Mouse (Mus musculus) midbrain, embryonic 10.5 days (tissue): ENCODE measurements around the gene Dock2. TPM values are rescaled to one million over a fixed set of nuclear protein-coding genes. Genes with fewer than 3 reads are reported as not detected.
A peak's percentile ranks its signal among the peaks of the same experiment; 100 is the strongest.

Source experiments
- DNase-seq: peaks from one replicate; pipeline ENCODE4 v3.0.0-alpha.2; 2017; ENCODE audit warnings: low spot score
- H3K27ac ChIP-seq: fragments of 300-500 bp; sonication (generic); replicated peaks from 2 replicates; pipeline ENCODE4 v1.5.1; 2016; ENCODE audit warnings: mild to moderate bottlenecking
- H3K27me3 ChIP-seq: fragments of 300-500 bp; sonication (generic); 2 replicates; pipeline ENCODE4 v1.6.1; 2016; ENCODE audit warnings: low read depth, mild to moderate bottlenecking; ENCODE audit not compliant: poor library complexity, severe bottlenecking
- H3K36me3 ChIP-seq: fragments of 300-500 bp; sonication (generic); 2 replicates; pipeline ENCODE4 v1.6.1; 2016; ENCODE audit warnings: mild to moderate bottlenecking, moderate library complexity
- H3K4me1 ChIP-seq: fragments of 300-500 bp; sonication (generic); 2 replicates; pipeline ENCODE4 v1.6.1; 2016
- H3K4me3 ChIP-seq: fragments of 300-500 bp; sonication (generic); 2 replicates; pipeline ENCODE4 v1.5.1; 2016; ENCODE audit warnings: mild to moderate bottlenecking, moderate library complexity
- H3K9me3 ChIP-seq: fragments of 300-500 bp; sonication (generic); replicated peaks from 2 replicates; pipeline ENCODE4 v1.6.1; 2016; ENCODE audit warnings: mild to moderate bottlenecking
- WGBS: fragments of 180-500 bp; shearing (Covaris S2); methylation state at CpG from one replicate; pipeline ENCODE4 v1.1.7; 2016; 5-methylcytosine and 5-hydroxymethylcytosine counted together
- polyA plus RNA-seq: library from polyadenylated mRNA; unstranded; fragments of >200 nt; fragmentation: Nextera tagmentation; extraction: Ambion mirVana; gene quantifications from 2 replicates; pipeline ENCODE4 v1.2.1, GENCODE M21; 2016

Gene Dock2
- polyA plus RNA-seq, 1 experiment from 2014 or later: 0.69 TPM

DNA sequence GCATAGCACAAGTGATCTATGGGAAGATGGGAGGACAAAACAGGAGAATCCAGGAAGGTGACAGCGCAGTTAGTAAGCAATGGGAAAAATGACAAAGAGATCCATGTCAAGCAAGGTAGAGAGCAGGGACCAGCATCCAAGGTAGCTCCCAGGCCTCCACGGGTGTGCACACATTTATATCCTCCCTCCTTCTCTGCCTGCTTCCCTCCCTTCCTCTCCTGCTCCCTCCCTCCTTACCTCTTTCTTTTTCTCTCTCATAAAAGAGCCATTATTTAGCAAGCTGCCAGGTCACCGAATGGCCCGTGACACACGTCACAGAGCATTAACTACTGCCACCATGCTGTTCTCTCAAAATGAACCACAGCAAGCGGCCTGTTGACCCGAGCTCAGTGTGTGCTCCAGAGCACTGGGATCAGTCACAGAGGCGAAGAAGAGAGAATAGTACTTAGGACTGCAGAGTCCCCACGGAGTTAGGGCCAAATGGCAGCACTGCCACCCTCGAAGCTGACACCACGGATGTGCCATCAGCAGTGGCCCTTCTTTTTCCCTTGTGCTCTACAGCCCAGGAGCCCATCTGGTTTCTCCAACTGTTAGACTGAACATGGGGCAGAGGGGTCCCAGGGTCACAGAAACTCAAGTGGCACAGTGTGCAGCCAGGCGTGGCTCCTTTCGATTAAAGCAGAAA is 499.4 kb downstream of the Dock2 start:
- no peak overlapping the region for H3K4me3 ChIP-seq
- DNase-seq: peak; percentile 46
- WGBS: 16% methylated on average over 13 of the region's 13 CpGs
- peaks cover 29% of the 10 kb centered on the region for H3K4me1 ChIP-seq
- H3K27ac ChIP-seq: no peak overlapping the region
- no peaks in the 10 kb centered on the region for H3K9me3 ChIP-seq
- no peaks in the 10 kb centered on the region for H3K36me3 ChIP-seq
- peaks cover 100% of the 10 kb centered on the region for H3K27me3 ChIP-seq

DNA sequence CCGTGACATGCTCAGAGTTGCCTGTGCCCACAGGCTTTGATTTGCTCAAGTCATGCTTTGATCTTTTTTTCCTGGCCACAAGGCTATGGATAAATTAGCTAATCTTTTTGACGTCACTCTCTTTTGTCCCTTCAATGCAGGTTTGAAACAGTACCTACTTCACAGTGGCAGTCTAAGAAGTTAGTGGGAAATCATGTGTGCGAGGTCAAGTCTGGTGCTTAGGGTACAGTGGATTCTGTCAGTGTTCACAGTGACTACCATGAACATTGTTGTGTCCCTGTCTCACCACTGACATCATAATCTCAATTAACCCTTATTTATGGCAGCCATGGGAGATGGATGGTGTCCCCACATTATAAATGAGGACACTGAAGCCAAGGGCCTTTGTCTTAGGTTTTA is 506.6 kb downstream of the Dock2 start:
- H3K36me3 ChIP-seq: no peaks in the 10 kb centered on the region
- 53% methylated on average over 3 of the region's 3 CpGs for WGBS
- peaks cover 93% of the 10 kb centered on the region for H3K27me3 ChIP-seq
- peaks cover 14% of the 10 kb centered on the region for H3K4me1 ChIP-seq
- no peak for DNase-seq
- H3K27ac ChIP-seq: no peak overlapping the region
- H3K9me3 ChIP-seq: no peaks in the 10 kb centered on the region
- no peak overlapping the region for H3K4me3 ChIP-seq

GRCm38 (mm10) chr11:34276363-34277046 is 507.2 kb downstream of the Dock2 start:
- 47% methylated on average over 14 of the region's 14 CpGs for WGBS
- H3K27ac ChIP-seq: no peak overlapping the region
- no peaks in the 10 kb centered on the region for H3K36me3 ChIP-seq
- peaks cover 20% of the 10 kb centered on the region for H3K4me1 ChIP-seq
- H3K27me3 ChIP-seq: peaks cover 92% of the 10 kb centered on the region
- no peaks in the 10 kb centered on the region for H3K9me3 ChIP-seq
- peak; percentile 23 for DNase-seq
- no peak overlapping the region for H3K4me3 ChIP-seq

GRCm38 (mm10) chr11:34275941-34276340 is 507.8 kb downstream of the Dock2 start:
- peaks cover 22% of the 10 kb centered on the region for H3K4me1 ChIP-seq
- DNase-seq: peak; percentile 27
- no peaks in the 10 kb centered on the region for H3K36me3 ChIP-seq
- H3K27ac ChIP-seq: no peak overlapping the region
- H3K9me3 ChIP-seq: no peaks in the 10 kb centered on the region
- peaks cover 90% of the 10 kb centered on the region for H3K27me3 ChIP-seq
- no peak overlapping the region for H3K4me3 ChIP-seq
- 45% methylated on average over 2 of the region's 2 CpGs for WGBS

DNA sequence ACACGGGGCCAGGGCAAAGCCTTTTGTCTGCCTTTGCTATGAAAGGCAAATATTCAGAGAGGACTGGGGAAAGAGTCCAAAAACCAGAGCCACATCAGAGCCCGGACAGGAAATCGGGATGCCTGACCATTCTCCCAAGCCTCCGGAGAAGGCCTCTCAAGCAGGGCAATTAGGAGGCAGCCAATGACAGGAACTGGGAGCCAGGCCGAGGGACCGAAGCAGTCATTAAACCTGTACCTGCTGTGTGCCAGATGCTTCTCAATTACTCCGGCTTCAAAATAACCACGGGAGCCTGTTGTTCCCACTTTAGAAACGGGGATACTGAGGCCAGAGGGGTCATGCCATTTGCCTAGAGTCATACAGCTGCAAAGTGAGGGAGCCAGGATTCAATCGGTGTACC is 511.7 kb downstream of the Dock2 start:
- H3K36me3 ChIP-seq: no peaks in the 10 kb centered on the region
- 0 out of 2 replicates have a peak overlapping the region, but pooled peaks have one; percentile 2 for H3K27ac ChIP-seq
- WGBS: 69% methylated on average over 10 of the region's 10 CpGs
- H3K27me3 ChIP-seq: peaks cover 59% of the 10 kb centered on the region
- no peak for DNase-seq
- no peaks in the 10 kb centered on the region for H3K9me3 ChIP-seq
- no peak overlapping the region for H3K4me3 ChIP-seq
- peaks cover 22% of the 10 kb centered on the region for H3K4me1 ChIP-seq

DNA sequence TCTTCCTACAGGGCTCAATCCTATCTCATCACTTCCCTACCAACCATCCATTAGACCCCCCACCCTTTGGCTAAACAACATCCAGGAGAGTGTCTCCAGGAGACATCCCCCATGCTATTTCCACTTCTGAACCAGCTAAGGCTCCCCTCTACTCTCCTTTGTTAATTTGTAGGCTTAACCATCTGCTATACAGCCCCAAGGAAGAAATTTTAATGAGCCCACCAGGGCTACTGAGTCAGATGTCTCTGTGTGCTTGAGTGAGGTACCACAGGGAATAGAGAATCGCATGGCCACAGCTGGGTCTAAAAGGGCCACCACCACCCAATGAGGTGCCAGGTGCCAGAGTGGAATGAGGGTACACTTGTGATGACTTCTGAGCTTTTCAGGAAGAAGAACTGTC is 519.6 kb downstream of the Dock2 start:
- H3K4me3 ChIP-seq: no peak overlapping the region
- no peaks in the 10 kb centered on the region for H3K9me3 ChIP-seq
- DNase-seq: no peak
- H3K36me3 ChIP-seq: no peaks in the 10 kb centered on the region
- H3K27me3 ChIP-seq: no peaks in the 10 kb centered on the region; the same call in 1 of the 2 replicates
- H3K4me1 ChIP-seq: no peaks in the 10 kb centered on the region
- WGBS: 71% methylated on average over 1 of the region's 1 CpGs
- no peak overlapping the region for H3K27ac ChIP-seq

DNA sequence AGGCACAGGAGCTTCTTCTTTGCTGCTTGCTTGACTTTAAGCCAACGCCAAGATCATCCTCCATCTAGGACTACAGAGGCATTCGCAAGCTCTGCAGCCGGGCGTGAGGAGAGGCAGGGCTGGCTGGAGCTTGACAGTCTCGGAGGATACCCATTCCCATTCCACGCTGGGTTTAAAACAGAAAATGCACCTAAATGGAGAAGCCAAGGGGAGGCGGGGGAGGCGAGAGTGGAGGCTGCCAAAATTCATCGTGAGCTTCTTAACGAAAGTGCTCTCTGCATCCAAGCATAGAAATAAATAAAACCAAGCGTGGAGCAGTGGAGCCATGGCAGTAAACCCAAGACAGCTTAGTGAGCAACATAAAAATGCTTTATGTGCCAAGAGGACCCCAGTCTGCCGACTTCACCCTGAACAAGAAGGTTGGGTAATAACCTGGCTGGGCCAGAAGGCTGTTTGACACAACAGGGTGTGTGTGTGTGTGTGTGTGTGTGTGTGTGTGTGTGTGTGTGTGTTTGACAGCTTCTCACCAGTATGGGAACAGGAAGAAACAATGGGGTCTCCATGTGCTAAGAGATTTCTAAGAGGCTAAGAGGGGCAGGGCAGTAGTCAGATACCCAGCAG is 524.7 kb downstream of the Dock2 start:
- H3K4me3 ChIP-seq: no peak overlapping the region
- H3K36me3 ChIP-seq: no peaks in the 10 kb centered on the region
- H3K9me3 ChIP-seq: no peaks in the 10 kb centered on the region
- H3K27me3 ChIP-seq: no peaks in the 10 kb centered on the region; the same call in 1 of the 2 replicates
- no peaks in the 10 kb centered on the region; the same call in 1 of the 2 replicates for H3K4me1 ChIP-seq
- no peak for DNase-seq
- 93% methylated on average over 12 of the region's 12 CpGs for WGBS
- H3K27ac ChIP-seq: no peak overlapping the region

GRCm38 (mm10) chr11:34257548-34258189 is 526.0 kb downstream of the Dock2 start:
- 85% methylated on average over 11 of the region's 11 CpGs for WGBS
- H3K36me3 ChIP-seq: no peaks in the 10 kb centered on the region
- no peak for DNase-seq
- H3K27me3 ChIP-seq: no peaks in the 10 kb centered on the region; the same call in 1 of the 2 replicates
- peak overlapping the region; percentile 33; the same call in 1 of the 2 replicates for H3K27ac ChIP-seq
- no peaks in the 10 kb centered on the region; the same call in 1 of the 2 replicates for H3K4me1 ChIP-seq
- H3K4me3 ChIP-seq: no peak overlapping the region
- no peaks in the 10 kb centered on the region for H3K9me3 ChIP-seq

DNA sequence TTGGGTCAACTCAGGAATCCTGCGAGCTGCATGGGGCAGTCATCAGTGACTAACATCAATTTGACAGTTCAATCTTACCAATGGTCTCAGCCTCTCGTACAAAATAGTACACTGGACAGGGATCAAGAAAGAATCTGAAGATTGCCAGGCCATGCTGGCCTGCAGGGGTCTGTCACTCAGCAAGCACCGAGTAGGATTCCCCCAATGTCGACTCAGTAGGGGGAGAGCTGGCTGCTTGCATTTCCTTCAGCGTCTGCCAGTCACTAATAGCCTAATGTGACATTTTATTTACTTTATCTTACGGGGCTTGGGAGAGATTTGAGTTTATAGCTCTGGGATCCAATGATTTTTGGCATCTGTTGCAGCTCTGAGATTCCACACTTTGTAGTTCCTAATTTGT is 540.7 kb downstream of the Dock2 start:
- H3K4me1 ChIP-seq: no peaks in the 10 kb centered on the region
- H3K4me3 ChIP-seq: no peak overlapping the region
- 71% methylated on average over 6 of the region's 6 CpGs for WGBS
- H3K27ac ChIP-seq: no peak overlapping the region
- no peaks in the 10 kb centered on the region for H3K36me3 ChIP-seq
- H3K9me3 ChIP-seq: no peaks in the 10 kb centered on the region; the same call in 1 of the 2 replicates
- no peak for DNase-seq
- H3K27me3 ChIP-seq: 0 out of 2 replicates have a peak, but pooled peaks cover 3% of the 10 kb centered on the region

GRCm38 (mm10) chr11:34240252-34240651 is 543.4 kb downstream of the Dock2 start:
- H3K36me3 ChIP-seq: no peaks in the 10 kb centered on the region
- H3K9me3 ChIP-seq: no peaks in the 10 kb centered on the region; the same call in 1 of the 2 replicates
- H3K27ac ChIP-seq: no peak overlapping the region
- 0 out of 2 replicates have a peak, but pooled peaks cover 6% of the 10 kb centered on the region for H3K27me3 ChIP-seq
- 96% methylated on average over 1 of the region's 1 CpGs for WGBS
- DNase-seq: no peak
- H3K4me1 ChIP-seq: no peaks in the 10 kb centered on the region
- no peak overlapping the region for H3K4me3 ChIP-seq

GRCm38 (mm10) chr11:34239691-34240090 is 544.0 kb downstream of the Dock2 start:
- H3K4me1 ChIP-seq: no peaks in the 10 kb centered on the region
- H3K9me3 ChIP-seq: no peaks in the 10 kb centered on the region; the same call in 1 of the 2 replicates
- H3K4me3 ChIP-seq: no peak overlapping the region
- 0 out of 2 replicates have a peak, but pooled peaks cover 6% of the 10 kb centered on the region for H3K27me3 ChIP-seq
- DNase-seq: no peak
- H3K36me3 ChIP-seq: no peaks in the 10 kb centered on the region
- 80% methylated on average over 2 of the region's 2 CpGs for WGBS
- H3K27ac ChIP-seq: no peak overlapping the region

- Histone ChIP-seq H3K4me1 (no peaks in the 10 kb centered on the region), H3K9me3 (no peaks in the 10 kb centered on the region; the same call in 1 of the 2 replicates), H3K36me3 (no peaks in the 10 kb centered on the region), H3K4me3 (no peak overlapping the region), H3K27ac (no peak overlapping the region), H3K27me3 (0 out of 2 replicates have a peak, but pooled peaks cover 6% of the 10 kb centered on the region)
- WGBS: 88% methylated on average over 6 of the region's 6 CpGs
- no peak for DNase-seq
Measured at GRCm38 (mm10) chr11:34236885-34237284, 546.8 kb downstream of the Dock2 start.
